Mouse (Mus musculus) thymus, adult 2 months (tissue): Measurements from ENCODE around the gene Rec8. TPM values are rescaled to one million over a fixed set of nuclear protein-coding genes. Genes with fewer than 3 reads are reported as not detected.

Experiments used
- DNase-seq: peaks from one replicate; pipeline ENCODE4 v3.0.0; 2021
- H3K27ac ChIP-seq: fragments of 200-500 bp; 2 replicates; pipeline ENCODE4 v1.5.1; 2012; ENCODE audit warnings: low read length, control low read depth; ENCODE audit not compliant: control insufficient read depth, insufficient read depth
- H3K27me3 ChIP-seq: fragments of 200-500 bp; 2 replicates; pipeline ENCODE4 v1.6.1; 2012; ENCODE audit warnings: mild to moderate bottlenecking, low read length, moderate library complexity, mixed read lengths; ENCODE audit not compliant: control insufficient read depth, insufficient read depth
- H3K36me3 ChIP-seq: fragments of 200-500 bp; 2 replicates; pipeline ENCODE4 v1.6.1; 2012; ENCODE audit warnings: mild to moderate bottlenecking, low read length, moderate library complexity; ENCODE audit not compliant: control insufficient read depth, insufficient read depth
- H3K4me1 ChIP-seq: fragments of 200-500 bp; replicated peaks from 2 replicates; pipeline ENCODE4 v1.6.1; 2012; ENCODE audit warnings: low read length; ENCODE audit not compliant: control insufficient read depth, insufficient read depth
- H3K4me3 ChIP-seq: fragments of 200-500 bp; 2 replicates; pipeline ENCODE4 v1.5.1; 2012; ENCODE audit warnings: mild to moderate bottlenecking, low read length, control low read depth, moderate library complexity; ENCODE audit not compliant: control insufficient read depth, insufficient read depth
- CTCF ChIP-seq: fragments of 200-500 bp; IDR thresholded peaks from 2 replicates; pipeline ENCODE4 v1.5.1; 2012; ENCODE audit warnings: mild to moderate bottlenecking, control low read depth, low read length, moderate library complexity, borderline replicate concordance; ENCODE audit not compliant: control insufficient read depth, poor library complexity, insufficient read depth; ENCODE audit errors: extremely low read depth
- POLR2A ChIP-seq: fragments of 200-500 bp; IDR thresholded peaks from 2 replicates; pipeline ENCODE4 v1.6.1; 2012; ENCODE audit warnings: mild to moderate bottlenecking, low read length, control low read depth, moderate library complexity; ENCODE audit not compliant: control insufficient read depth, poor library complexity, insufficient read depth; ENCODE audit errors: extremely low read depth
- WGBS: fragments of 180-500 bp; shearing (Covaris S2); methylation state at CpG from one replicate; pipeline ENCODE4 v1.1.7; 2018; 5-methylcytosine and 5-hydroxymethylcytosine counted together
- polyA plus RNA-seq: library from polyadenylated mRNA; depleted of rRNA; stranded (reverse); fragments of >200 nt; gene quantifications from 2 replicates; pipeline ENCODE4 v1.2.3, GENCODE M21; 2012

The Rec8 gene
- polyA plus RNA-seq, 1 experiment = 2.9 TPM

GRCm38 (mm10) chr14:55644261-55644888 lies 26.5 kb downstream of the Rec8 start:
- TF ChIP-seq CTCF = no peak
- TF ChIP-seq POLR2A = no peak
- 5% methylated on average over 17 of the region's 17 CpGs for WGBS
- Histone ChIP-seq H3K27me3 (no peaks in the 10 kb centered on the region), H3K4me3 (peak overlapping the region; percentile 65), H3K36me3 (no peaks in the 10 kb centered on the region; the same call in 1 of the 2 replicates), H3K4me1 (peaks cover 15% of the 10 kb centered on the region), H3K27ac (peak overlapping the region; percentile 31)
- peak; percentile 35 for DNase-seq

GRCm38 (mm10) chr14:55649884-55650283 lies 32.0 kb downstream of the Rec8 start, which contains the start of gene Tssk4:
Tssk4 (plus strand) TSS chr14:55650184.
- H3K36me3 ChIP-seq = no peaks in the 10 kb centered on the region
- H3K27me3 ChIP-seq = no peaks in the 10 kb centered on the region
- 98% methylated on average over 2 of the region's 2 CpGs for WGBS
- no peak for DNase-seq
- no peak within 1 kb of the TSS for H3K4me3 ChIP-seq
- TF ChIP-seq POLR2A = no peak
- TF ChIP-seq CTCF = no peak
- H3K4me1 ChIP-seq = peaks cover 15% of the 10 kb centered on the region
- H3K27ac ChIP-seq = no peak within 1 kb of the TSS

GRCm38 (mm10) chr14:55651528-55651927 lies 33.7 kb downstream of the Rec8 start:
- no peaks in the 10 kb centered on the region for H3K36me3 ChIP-seq
- H3K27ac ChIP-seq = no peak overlapping the region
- 65% methylated on average over 7 of the region's 7 CpGs for WGBS
- TF ChIP-seq CTCF (no peak), POLR2A (no peak)
- no peak overlapping the region for H3K4me3 ChIP-seq
- peaks cover 11% of the 10 kb centered on the region for H3K4me1 ChIP-seq
- peak; percentile 37 for DNase-seq
- H3K27me3 ChIP-seq = no peaks in the 10 kb centered on the region

GRCm38 (mm10) chr14:55656935-55657334 lies 39.1 kb downstream of the Rec8 start:
- peaks cover 9% of the 10 kb centered on the region; the same call in 1 of the 2 replicates for H3K36me3 ChIP-seq
- no peak for TF ChIP-seq POLR2A
- TF ChIP-seq CTCF = no peak
- H3K27ac ChIP-seq = no peak overlapping the region
- peaks cover 9% of the 10 kb centered on the region for H3K4me1 ChIP-seq
- H3K4me3 ChIP-seq = no peak overlapping the region
- 97% methylated on average over 3 of the region's 3 CpGs for whole genome bisulfite sequencing
- no peaks in the 10 kb centered on the region for H3K27me3 ChIP-seq
- no peak for DNase-seq

GRCm38 (mm10) chr14:55658011-55658410 lies 40.2 kb downstream of the Rec8 start:
- TF ChIP-seq POLR2A (no peak), CTCF (no peak)
- WGBS = 93% methylated on average over 5 of the region's 5 CpGs
- DNase-seq = no peak
- H3K4me1 ChIP-seq = peaks cover 6% of the 10 kb centered on the region; the same call in 1 of the 2 replicates
- no peaks in the 10 kb centered on the region for H3K27me3 ChIP-seq
- no peak overlapping the region for H3K4me3 ChIP-seq
- peaks cover 15% of the 10 kb centered on the region for H3K36me3 ChIP-seq
- H3K27ac ChIP-seq = no peak overlapping the region

- under 1% methylated on average over 39 of the region's 39 CpGs for WGBS
- H3K27me3 ChIP-seq = no peaks in the 10 kb centered on the region
- H3K4me3 ChIP-seq = peak within 1 kb of the TSS; percentile 97
- H3K36me3 ChIP-seq = peaks cover 19% of the 10 kb centered on the region
- TF ChIP-seq CTCF (peak; percentile 68; the same call in 1 of the 2 replicates), POLR2A (peak; percentile 40; the same call in 1 of the 2 replicates)
- H3K27ac ChIP-seq = peak within 1 kb of the TSS; percentile 53
- peaks cover 6% of the 10 kb centered on the region; the same call in 1 of the 2 replicates for H3K4me1 ChIP-seq
- DNase-seq = peak; percentile 73
Measured at GRCm38 (mm10) chr14:55659960-55660573, 42.2 kb downstream of the Rec8 start, which contains the start of gene Mdp1. Mdp1 (minus strand) TSS chr14:55660508.

- Histone ChIP-seq H3K36me3 (peaks cover 19% of the 10 kb centered on the region), H3K27ac (no peak overlapping the region), H3K4me1 (peaks cover 6% of the 10 kb centered on the region; the same call in 1 of the 2 replicates), H3K4me3 (peak overlapping the region; percentile 97; the same call in 1 of the 2 replicates), H3K27me3 (no peaks in the 10 kb centered on the region)
- no peak for TF ChIP-seq CTCF
- no peak for TF ChIP-seq POLR2A
- WGBS = 60% methylated on average over 2 of the region's 2 CpGs
- no peak for DNase-seq
Measured at GRCm38 (mm10) chr14:55660636-55661035, 42.8 kb downstream of the Rec8 start.
